ENCODE assay signal across 12 mouse cellular contexts in the genomic region with DNA sequence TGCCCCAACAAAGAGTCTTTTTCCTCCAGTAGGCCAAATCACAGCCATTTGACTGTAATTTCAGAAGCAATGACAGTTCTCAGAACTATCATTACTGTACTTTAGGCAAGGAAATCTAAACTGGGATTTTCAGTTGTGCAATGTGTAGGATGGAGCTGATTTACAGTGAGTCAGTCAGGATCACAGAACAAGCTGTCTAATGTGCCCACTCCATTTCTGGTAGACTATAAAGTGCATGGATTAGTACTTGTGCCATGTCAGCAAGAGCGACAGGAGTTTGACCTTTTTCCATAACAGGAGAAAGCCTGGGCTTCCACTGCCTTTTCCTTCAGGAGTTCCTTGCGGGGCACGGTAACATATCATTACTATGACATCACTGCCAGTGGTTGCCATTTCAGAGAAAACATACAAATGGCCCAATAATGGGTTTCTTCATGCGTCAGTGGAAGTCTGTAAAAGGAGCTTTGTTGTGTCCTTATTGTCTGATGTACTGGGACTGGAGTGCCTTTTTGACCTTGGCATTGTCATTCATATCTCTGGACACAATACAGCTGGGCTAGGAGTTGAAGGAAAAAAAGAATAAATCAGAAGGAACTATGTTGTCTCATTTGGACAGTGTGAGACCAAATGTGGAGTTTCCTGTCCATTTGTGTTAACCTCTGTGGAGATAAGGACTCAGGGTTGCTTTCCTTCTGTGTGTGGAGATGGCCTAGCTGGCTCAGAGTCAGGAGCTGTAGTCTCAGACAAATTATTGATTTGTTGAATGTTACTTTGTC.
DNase-seq lines count a peak whose midpoint lies in the region; ATAC-seq lines count a peak whose summit lies in the region.
"Had no signal": no experiment of that assay in that cellular context is flagged by ENCODE, and none has a peak within 500 bp of the region (broad histone marks: within the 10 kb centered on the region; RNA-seq: fewer than 3 reads in every experiment).

No protein-coding gene starts in this region.

- H3K27ac ChIP-seq in heart, embryonic 16.5 days (ENCODE audit: low read length), result no peak overlapping the region
- H3K27ac ChIP-seq in hindbrain, embryonic 14.5 days, result no peak overlapping the region
- H3K27ac ChIP-seq: limb, embryonic 13.5 days; neural tube, embryonic 12.5 days had no signal

- H3K4me2 ChIP-seq in heart, embryonic 16.5 days (ENCODE audit: low read depth, low read length), result no peak overlapping the region
- no peak overlapping the region for H3K4me2 ChIP-seq in hindbrain, embryonic 14.5 days (replicated peaks)
- H3K4me2 ChIP-seq: limb, embryonic 13.5 days; neural tube, embryonic 12.5 days had no signal

- H3K27me3 ChIP-seq in heart, embryonic 16.5 days (ENCODE audit: control insufficient read depth, insufficient read depth, low read length), result no peaks in the 10 kb centered on the region
- H3K27me3 ChIP-seq in hindbrain, embryonic 14.5 days (ENCODE audit: control insufficient read depth, insufficient read depth, low read length), result no peaks in the 10 kb centered on the region
- H3K27me3 ChIP-seq: limb, embryonic 13.5 days; neural tube, embryonic 12.5 days had no signal

- H3K9me3 ChIP-seq in heart, embryonic 16.5 days (replicated peaks; ENCODE audit: control insufficient read depth, low read length), result no peaks in the 10 kb centered on the region
- no peaks in the 10 kb centered on the region; the same call in 1 of the 2 replicates for H3K9me3 ChIP-seq in hindbrain, embryonic 14.5 days (ENCODE audit: control insufficient read depth, low read length)
- H3K9me3 ChIP-seq: G1E; limb, embryonic 13.5 days; neural tube, embryonic 12.5 days had no signal

- DNase-seq in heart, adult 8-10 months (ENCODE audit: low spot score), result no peak
- DNase-seq in ES-CJ7 (ENCODE audit: low read depth, low spot score), result peak; percentile 5
- DNase-seq in adrenal gland, postnatal 36 days, result peak; percentile 6 to 29
- DNase-seq in kidney, postnatal 25 days, result peak; percentile 67 to 80
- DNase-seq in hindbrain, embryonic 14.5 days (ENCODE audit: low spot score), result no peak
- DNase-seq in spleen, postnatal 4 days (ENCODE audit: low spot score in 2 of 2), result no peak
- DNase-seq: cerebellum, adult 2 months had no signal

- no peak overlapping the region for H3K9ac ChIP-seq in heart, embryonic 16.5 days (ENCODE audit: low read length)
- no peak overlapping the region for H3K9ac ChIP-seq in hindbrain, embryonic 14.5 days
- H3K9ac ChIP-seq: limb, embryonic 13.5 days; neural tube, embryonic 12.5 days had no signal

- ATAC-seq in heart, embryonic 16.5 days (replicated peaks; ENCODE audit: extremely low read depth, insufficient read depth, low FRiP score), result peak; percentile 58
- ATAC-seq in erythroblast, adult 5-6 weeks (replicated peaks; ENCODE audit: low FRiP score, poor library complexity, severe bottlenecking), result no peak
- ATAC-seq in hindbrain, embryonic 14.5 days (ENCODE audit: low FRiP score), result no peak

- H3K4me3 ChIP-seq in heart, embryonic 16.5 days (ENCODE audit: low read length), result no peak overlapping the region
- H3K4me3 ChIP-seq in hindbrain, embryonic 14.5 days (replicated peaks; ENCODE audit: low read length), result no peak overlapping the region
- H3K4me3 ChIP-seq: limb, embryonic 13.5 days; neural tube, embryonic 12.5 days had no signal

- WGBS in heart, embryonic 16.5 days, result 53% methylated on average over 4 of the region's 4 CpGs
- 17% methylated on average over 4 of the region's 4 CpGs for WGBS in hindbrain, embryonic 14.5 days

- H3K36me3 ChIP-seq in heart, embryonic 16.5 days (ENCODE audit: control insufficient read depth, insufficient read depth), result no peaks in the 10 kb centered on the region
- no peaks in the 10 kb centered on the region for H3K36me3 ChIP-seq in hindbrain, embryonic 14.5 days (replicated peaks; ENCODE audit: control insufficient read depth, insufficient read depth)
- H3K36me3 ChIP-seq: G1E; limb, embryonic 13.5 days; neural tube, embryonic 12.5 days had no signal

- 0 out of 2 replicates have a peak, but pooled peaks cover 2% of the 10 kb centered on the region for H3K4me1 ChIP-seq in heart, embryonic 16.5 days (ENCODE audit: control insufficient read depth, insufficient read depth, low read length)
- H3K4me1 ChIP-seq in hindbrain, embryonic 14.5 days (replicated peaks; ENCODE audit: control insufficient read depth, insufficient read depth, low read length), result no peaks in the 10 kb centered on the region
- H3K4me1 ChIP-seq: limb, embryonic 13.5 days; neural tube, embryonic 12.5 days had no signal

Comparison
In these comparisons a context has a peak if more than half of its experiments do, and no peak if none do; other contexts are left out.
1. DNase-seq: peak in ES-CJ7 (single experiment), adrenal gland, postnatal 36 days (2 of 2) and kidney, postnatal 25 days (2 of 2); none in heart, adult 8-10 months (single experiment), hindbrain, embryonic 14.5 days (single experiment) and spleen, postnatal 4 days (0 of 2).